ENCODE assay signal across 8 mouse cellular contexts in the genomic region with DNA sequence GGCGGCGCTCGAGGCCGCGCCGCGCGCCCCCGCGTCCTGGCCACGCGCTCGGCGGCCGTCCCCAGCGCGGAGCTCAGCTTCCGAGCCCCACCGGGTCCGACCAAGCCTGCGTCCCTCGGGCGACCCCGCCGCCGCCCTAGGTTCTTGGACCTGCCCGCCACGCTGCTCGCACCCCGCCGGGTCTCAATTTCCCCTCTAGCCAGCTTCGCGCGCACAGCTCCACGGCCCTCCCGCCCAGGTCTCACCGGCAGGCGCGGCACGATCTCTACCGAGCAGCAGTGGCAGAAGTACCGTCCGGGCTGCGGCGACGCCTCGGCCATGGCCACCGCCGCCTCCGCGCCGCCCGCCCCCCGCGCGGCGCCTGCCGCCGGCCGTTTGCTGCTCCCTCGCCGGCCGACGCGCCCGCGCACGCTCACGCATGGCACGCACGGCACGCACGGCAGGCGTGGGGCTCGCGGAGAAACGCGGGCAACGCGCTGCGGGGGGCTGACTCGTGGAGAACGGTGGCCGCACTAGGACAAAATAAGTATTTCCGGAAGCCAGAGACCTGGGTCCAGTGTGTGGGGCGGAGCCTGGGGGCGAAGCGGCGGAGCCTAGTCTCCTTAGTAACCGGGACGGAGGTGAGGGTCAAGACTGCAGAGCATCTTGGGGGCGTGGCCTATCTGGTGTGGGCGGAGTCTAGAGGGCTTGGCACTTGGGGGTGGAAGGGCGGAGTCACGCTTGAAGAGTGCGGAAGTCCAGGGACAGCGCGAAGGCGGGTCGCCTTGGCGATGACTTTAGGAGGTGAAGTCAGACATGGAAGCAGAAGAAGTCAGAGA. TPM values are rescaled to one million over a fixed set of nuclear protein-coding genes. Genes with fewer than 3 reads are reported as not detected.
DNase-seq lines count a peak whose midpoint lies in the region; ATAC-seq lines count a peak whose summit lies in the region.

Gene Rnf126, minus strand, starts transcription at position 445 of the 818 bp plus-strand sequence.

- under 1% methylated on average over 101 of the region's 101 CpGs for WGBS in heart, embryonic 10.5 days
- 1% methylated on average over 101 of the region's 101 CpGs for WGBS in kidney, embryonic 15.5 days

- DNase-seq in B cell, adult 2 months: peak; percentile 99
- DNase-seq in brain, adult 2 months (ENCODE audit: low read depth, low spot score): peak; percentile 99
- DNase-seq in heart, embryonic 10.5 days (ENCODE audit: low spot score): peak; percentile 100
- DNase-seq in liver: peak; percentile 100
- peak; percentile 100 for DNase-seq in spleen, postnatal 4 days (ENCODE audit: low spot score in 2 of 2)

- peak within 1 kb of the TSS; percentile 91 for H3K4me2 ChIP-seq in kidney, embryonic 15.5 days

- peaks cover 18% of the 10 kb centered on the region for H3K36me3 ChIP-seq in heart, embryonic 10.5 days
- H3K36me3 ChIP-seq in kidney, embryonic 15.5 days: peaks cover 11% of the 10 kb centered on the region

- peak within 1 kb of the TSS; percentile 96 for H3K9ac ChIP-seq in kidney, embryonic 15.5 days

- H3K27me3 ChIP-seq in heart, embryonic 10.5 days (ENCODE audit: insufficient read depth, poor library complexity, severe bottlenecking): peaks cover 9% of the 10 kb centered on the region; the same call in 1 of the 2 replicates
- no peaks in the 10 kb centered on the region for H3K27me3 ChIP-seq in kidney, embryonic 15.5 days

- no peaks in the 10 kb centered on the region for H3K9me3 ChIP-seq in heart, embryonic 10.5 days
- no peaks in the 10 kb centered on the region for H3K9me3 ChIP-seq in kidney, embryonic 15.5 days (replicated peaks)

- peak within 1 kb of the TSS; percentile 77 for H3K4me3 ChIP-seq in heart, embryonic 10.5 days
- H3K4me3 ChIP-seq in kidney, embryonic 15.5 days (replicated peaks): peak within 1 kb of the TSS; percentile 98

- H3K27ac ChIP-seq in heart, embryonic 10.5 days: peak within 1 kb of the TSS; percentile 94
- H3K27ac ChIP-seq in kidney, embryonic 15.5 days: peak within 1 kb of the TSS; percentile 97

- H3K4me1 ChIP-seq in heart, embryonic 10.5 days: peaks cover 45% of the 10 kb centered on the region
- H3K4me1 ChIP-seq in kidney, embryonic 15.5 days: peaks cover 47% of the 10 kb centered on the region

- ATAC-seq in erythroblast, adult 5-6 weeks (replicated peaks; ENCODE audit: low FRiP score, poor library complexity, severe bottlenecking): peak; percentile 87
- ATAC-seq in kidney, embryonic 15.5 days (replicated peaks; ENCODE audit: low FRiP score): peak; percentile 92
- ATAC-seq in monocyte, adult 5-6 weeks (replicated peaks; ENCODE audit: insufficient number of reproducible peaks, low FRiP score, low TSS enrichment, poor library complexity, severe bottlenecking): peak; percentile 92

RNA-seq across cellular contexts. Expression of gene Rnf126, which starts in this region (rescaled TPM):
- 11.3 and 12.1 TPM in 2 replicates for total RNA-seq in erythroblast, adult 5-6 weeks (2015; ENCODE audit: low replicate concordance)
- total RNA-seq in erythroblast, adult 5-6 weeks (2017; ENCODE audit: low replicate concordance): 2.6 and 10.7 TPM in 2 replicates
- 84.4 and 113 TPM in 2 replicates for polyA plus RNA-seq in heart, embryonic 10.5 days (2016; fragmentation: Nextera tagmentation; extraction: Ambion mirVana)
- 88.5 and 102 TPM in 2 replicates for polyA plus RNA-seq in kidney, embryonic 15.5 days (2015; fragmentation: Nextera tagmentation; extraction: Ambion mirVana)
- total RNA-seq in monocyte, adult 5-6 weeks (2017): 3.5 to 18.0 TPM (median 8.8 TPM) in 3 replicates

Comparison
In these comparisons a context has a peak if more than half of its experiments do, and no peak if none do; other contexts are left out.
1. Peak in every context shown above with its lines: DNase-seq, ATAC-seq, H3K4me3 ChIP-seq and H3K27ac ChIP-seq.